Mouse (Mus musculus) forebrain, embryonic 15.5 days (tissue): Measurements from ENCODE around the gene Olfr782. TPM values are rescaled to one million over a fixed set of nuclear protein-coding genes. Genes with fewer than 3 reads are reported as not detected.

Experiments
- polyA plus RNA-seq: library from polyadenylated mRNA; unstranded; fragments of >200 nt; fragmentation: Nextera tagmentation; extraction: Ambion mirVana; gene quantifications from 2 replicates; pipeline ENCODE4 v1.2.1, GENCODE M21; 2015

The Olfr782 gene
- polyA plus RNA-seq, 1 experiment from 2014 or later: not detected

Other genes starting within 250 kb of the Olfr782 start
- not detected in 2 replicates for gene Olfr768, start 249.5 kb upstream of the Olfr782 start, polyA plus RNA-seq
- not detected in 2 replicates for gene Olfr769, start 231.0 kb upstream of the Olfr782 start, polyA plus RNA-seq
- gene Olfr770, start 209.9 kb upstream of the Olfr782 start, polyA plus RNA-seq: not detected in 2 replicates
- not detected in 2 replicates for gene Olfr771, start 184.1 kb upstream of the Olfr782 start, polyA plus RNA-seq
- not detected in 2 replicates for gene Olfr772, start 170.9 kb upstream of the Olfr782 start, polyA plus RNA-seq
- gene Olfr773, start 161.4 kb upstream of the Olfr782 start, polyA plus RNA-seq: not detected in 2 replicates
- gene Olfr774, start 112.6 kb upstream of the Olfr782 start, polyA plus RNA-seq: not detected in 2 replicates
- gene Olfr775, start 100.4 kb upstream of the Olfr782 start, polyA plus RNA-seq: not detected in 2 replicates
- not detected in 2 replicates for gene Olfr776, start 89.7 kb upstream of the Olfr782 start, polyA plus RNA-seq
- gene Olfr777, start 77.4 kb upstream of the Olfr782 start, polyA plus RNA-seq: not detected in 2 replicates
- gene Olfr780, start 30.7 kb upstream of the Olfr782 start, polyA plus RNA-seq: not detected in 2 replicates
- not detected in 2 replicates for gene Olfr781, start 20.0 kb upstream of the Olfr782 start, polyA plus RNA-seq
- 0.05 TPM in 2 replicates for gene Olfr784, start 35.2 kb downstream of the Olfr782 start, polyA plus RNA-seq
- gene Olfr785, start 56.6 kb downstream of the Olfr782 start, polyA plus RNA-seq: not detected in 2 replicates
- not detected in 2 replicates for gene Olfr786, start 78.5 kb downstream of the Olfr782 start, polyA plus RNA-seq
- not detected in 2 replicates for gene Olfr787, start 113.0 kb downstream of the Olfr782 start, polyA plus RNA-seq
- gene Olfr788, start 122.1 kb downstream of the Olfr782 start, polyA plus RNA-seq: not detected in 2 replicates
- not detected in 2 replicates for gene Olfr789, start 135.9 kb downstream of the Olfr782 start, polyA plus RNA-seq
- not detected in 2 replicates for gene Olfr790, start 149.6 kb downstream of the Olfr782 start, polyA plus RNA-seq
- gene Olfr791, start 172.9 kb downstream of the Olfr782 start, polyA plus RNA-seq: not detected in 2 replicates
- gene Olfr792, start 190.3 kb downstream of the Olfr782 start, polyA plus RNA-seq: not detected in 2 replicates
- not detected in 2 replicates for gene Olfr794, start 218.8 kb downstream of the Olfr782 start, polyA plus RNA-seq